Mouse (Mus musculus) kidney, postnatal 4 days (tissue): ENCODE measurements around the gene Nrd1.

Experiments
- DNase-seq, 2 experiments: peaks; one replicate each; pipeline ENCODE4 v3.0.0; 2021; ENCODE audit warnings: mixed read lengths in 2 of 2

Gene Nrd1

GRCm38 (mm10) chr4:108999999-109000950 is at the start of gene Nrd1:
Gene Nrd1 (plus strand): TSS chr4:109000655.
- peak; percentile 98 to 99 for DNase-seq

GRCm38 (mm10) chr4:108951663-108952062 is 48.8 kb upstream of the Nrd1 start:
- no peak for DNase-seq

- DNase-seq = no peak
These were observed 40.8 kb upstream of the Nrd1 start for GRCm38 (mm10) chr4:108959696-108960095.

- no peak for DNase-seq
These were observed 39.6 kb upstream of the Nrd1 start for GRCm38 (mm10) chr4:108960619-108961460.

GRCm38 (mm10) chr4:108963017-108963416 is 37.4 kb upstream of the Nrd1 start:
- DNase-seq = no peak

GRCm38 (mm10) chr4:108969517-108969916 is 30.9 kb upstream of the Nrd1 start:
- no peak for DNase-seq

GRCm38 (mm10) chr4:108971054-108971453 is 29.4 kb upstream of the Nrd1 start:
- DNase-seq = no peak

- DNase-seq = peak; percentile 57 to 68
These were observed 23.9 kb upstream of the Nrd1 start for GRCm38 (mm10) chr4:108976458-108977071.

GRCm38 (mm10) chr4:108986833-108987472 is 13.5 kb upstream of the Nrd1 start:
- DNase-seq = no peak

GRCm38 (mm10) chr4:108987473-108987842 is 13.0 kb upstream of the Nrd1 start:
- DNase-seq = no peak

GRCm38 (mm10) chr4:108989430-108989829 is 11.0 kb upstream of the Nrd1 start:
- no peak for DNase-seq

GRCm38 (mm10) chr4:108990032-108990431 is 10.4 kb upstream of the Nrd1 start:
- DNase-seq = no peak

GRCm38 (mm10) chr4:108990571-108990970 is 9.9 kb upstream of the Nrd1 start:
- no peak for DNase-seq

- no peak for DNase-seq
These were observed 8.6 kb upstream of the Nrd1 start for GRCm38 (mm10) chr4:108991811-108992210.

GRCm38 (mm10) chr4:108992978-108993377 is 7.5 kb upstream of the Nrd1 start:
- DNase-seq = no peak

GRCm38 (mm10) chr4:109000961-109001360 is 506 bp downstream of the Nrd1 start:
- DNase-seq = no peak

GRCm38 (mm10) chr4:109008046-109008445 is 7.6 kb downstream of the Nrd1 start:
- DNase-seq = no peak

GRCm38 (mm10) chr4:109014091-109014490 is 13.6 kb downstream of the Nrd1 start:
- DNase-seq = no peak

GRCm38 (mm10) chr4:109017441-109017840 is 17.0 kb downstream of the Nrd1 start:
- DNase-seq = peak; percentile 18 to 37

- DNase-seq = no peak
These were observed 18.8 kb downstream of the Nrd1 start for GRCm38 (mm10) chr4:109019301-109019700.

- DNase-seq = no peak
These were observed 21.5 kb downstream of the Nrd1 start for GRCm38 (mm10) chr4:109021976-109022375.

GRCm38 (mm10) chr4:109025061-109025460 is 24.6 kb downstream of the Nrd1 start:
- DNase-seq = no peak

GRCm38 (mm10) chr4:109026543-109026942 is 26.1 kb downstream of the Nrd1 start:
- no peak for DNase-seq
